Mouse (Mus musculus): ENCODE results near the gene Tsc1.

The Tsc1 gene

GRCm38 (mm10) chr2:28641435-28641941 is 460 bp downstream of the Tsc1 start:
- peak; percentile 59 for DNase-seq (ENCODE audit: low read depth, low spot score)

- no peak for DNase-seq (ENCODE audit: low read depth, low spot score)
These were observed 2.1 kb downstream of the Tsc1 start for GRCm38 (mm10) chr2:28643081-28643480.

GRCm38 (mm10) chr2:28650526-28650925 is 9.5 kb downstream of the Tsc1 start:
- no peak for DNase-seq (ENCODE audit: low read depth, low spot score)

GRCm38 (mm10) chr2:28653351-28653750 is 12.3 kb downstream of the Tsc1 start:
- DNase-seq (ENCODE audit: low read depth, low spot score) = no peak

GRCm38 (mm10) chr2:28654295-28654694 is 13.3 kb downstream of the Tsc1 start:
- peak; percentile 80 for DNase-seq (ENCODE audit: low read depth, low spot score)

- peak; percentile 68 for DNase-seq (ENCODE audit: low read depth, low spot score)
These were observed 15.2 kb downstream of the Tsc1 start for GRCm38 (mm10) chr2:28656216-28656615.

- DNase-seq (ENCODE audit: low read depth, low spot score) = no peak
These were observed 21.9 kb downstream of the Tsc1 start for GRCm38 (mm10) chr2:28662891-28663290.

- DNase-seq (ENCODE audit: low read depth, low spot score) = no peak
These were observed 24.8 kb downstream of the Tsc1 start for GRCm38 (mm10) chr2:28665818-28666217.

GRCm38 (mm10) chr2:28671438-28671837 is 30.4 kb downstream of the Tsc1 start:
- DNase-seq (ENCODE audit: low read depth, low spot score) = no peak

GRCm38 (mm10) chr2:28676005-28676404 is 35.0 kb downstream of the Tsc1 start:
- DNase-seq (ENCODE audit: low read depth, low spot score) = no peak

GRCm38 (mm10) chr2:28680710-28681109 is 39.7 kb downstream of the Tsc1 start:
- peak; percentile 55 for DNase-seq (ENCODE audit: low read depth, low spot score)

- DNase-seq (ENCODE audit: low read depth, low spot score) = no peak
These were observed 40.7 kb downstream of the Tsc1 start for GRCm38 (mm10) chr2:28681718-28682117.

- DNase-seq (ENCODE audit: low read depth, low spot score) = no peak
These were observed 44.9 kb downstream of the Tsc1 start for GRCm38 (mm10) chr2:28685895-28686294.

GRCm38 (mm10) chr2:28688431-28688830 is 47.4 kb downstream of the Tsc1 start:
- DNase-seq (ENCODE audit: low read depth, low spot score) = peak; percentile 57

- DNase-seq (ENCODE audit: low read depth, low spot score) = no peak
These were observed 51.7 kb downstream of the Tsc1 start for GRCm38 (mm10) chr2:28692692-28693091.

- DNase-seq (ENCODE audit: low read depth, low spot score) = no peak
These were observed 57.5 kb downstream of the Tsc1 start for GRCm38 (mm10) chr2:28698566-28698965.

GRCm38 (mm10) chr2:28699361-28700335 is 58.6 kb downstream of the Tsc1 start, which contains the start of the genes Spaca9 and Ak8:
Spaca9 (minus strand) TSS chr2:28699727.
Ak8 (plus strand) TSS chr2:28700164.
- peak; percentile 89 for DNase-seq (ENCODE audit: low read depth, low spot score)

- DNase-seq (ENCODE audit: low read depth, low spot score) = no peak
These were observed 60.7 kb downstream of the Tsc1 start for GRCm38 (mm10) chr2:28701646-28702262.

GRCm38 (mm10) chr2:28706106-28706636 is 65.1 kb downstream of the Tsc1 start:
- no peak for DNase-seq (ENCODE audit: low read depth, low spot score)

GRCm38 (mm10) chr2:28706787-28707186 is 65.8 kb downstream of the Tsc1 start:
- no peak for DNase-seq (ENCODE audit: low read depth, low spot score)

- no peak for DNase-seq (ENCODE audit: low read depth, low spot score)
These were observed 72.0 kb downstream of the Tsc1 start for GRCm38 (mm10) chr2:28713036-28713435.

GRCm38 (mm10) chr2:28722419-28722818 is 81.4 kb downstream of the Tsc1 start:
- no peak for DNase-seq (ENCODE audit: low read depth, low spot score)

Measured in ZHBTc4 (cell line).